Mouse (Mus musculus): ENCODE measurements at regions not wholly inside any gene's neighbourhood (a gene's known extent, or its start where the extent isn't known, plus 50 kb on each side); places are given as distances from the start of the nearest gene placed in this dataset.

DNA sequence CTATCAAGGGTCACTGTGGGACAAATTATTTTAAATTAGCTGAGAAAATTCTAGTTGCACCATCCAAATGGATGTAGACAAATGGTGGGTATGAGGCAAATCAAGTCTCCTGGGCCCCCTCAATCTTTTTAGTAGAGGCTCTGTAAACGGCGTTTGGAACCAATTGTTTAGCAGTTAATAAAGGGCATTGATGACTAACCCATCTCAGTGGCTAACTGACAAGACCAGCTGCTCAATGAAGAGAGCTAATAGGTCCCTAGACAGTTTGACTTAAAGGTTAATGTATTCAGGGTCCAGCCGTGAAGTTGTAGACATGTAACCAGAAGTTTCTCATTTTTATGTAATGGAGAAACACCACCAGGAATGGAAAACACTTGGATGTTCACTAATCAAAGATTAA is 332.6 kb upstream of the Gm21961 start:
- no peak for DNase-seq

DNA sequence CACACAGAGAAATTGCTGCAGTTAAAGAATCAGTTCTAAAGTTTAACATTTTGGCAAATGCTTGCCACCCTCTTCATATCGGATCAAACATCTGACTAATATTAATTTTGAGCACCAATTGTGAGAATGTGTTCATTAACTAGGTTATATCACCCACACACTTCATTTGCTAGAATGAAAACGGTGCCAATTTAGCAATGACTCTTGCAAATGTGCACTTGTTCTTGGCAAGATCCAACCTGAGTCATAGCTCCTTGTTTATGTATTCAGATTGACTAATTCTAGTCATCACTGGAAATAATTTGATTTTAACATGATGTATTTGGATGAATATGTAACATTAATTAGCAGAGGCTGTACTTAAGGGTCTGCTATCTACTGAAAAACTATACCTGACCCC is 327.8 kb upstream of the Gm21961 start:
- DNase-seq = no peak

DNA sequence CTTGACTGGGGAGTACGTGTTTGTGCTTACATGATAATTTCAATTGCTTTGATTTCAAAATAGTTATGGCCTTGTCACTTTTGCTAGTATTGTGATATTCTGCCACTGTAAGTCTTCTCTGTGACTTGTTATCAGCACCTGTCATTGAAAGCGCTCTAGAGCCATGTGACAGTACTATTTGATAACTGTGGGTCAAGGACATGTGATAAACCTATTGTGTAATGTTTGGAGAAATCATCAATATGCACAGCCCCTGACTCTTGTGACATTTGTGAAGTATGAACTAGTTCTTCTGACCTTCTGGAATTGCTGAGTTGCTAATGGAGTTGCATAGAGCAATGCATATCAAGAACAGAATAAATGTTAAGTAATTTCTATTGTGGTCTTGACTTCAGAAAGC is 319.4 kb upstream of the Gm21961 start:
- DNase-seq = no peak

DNA sequence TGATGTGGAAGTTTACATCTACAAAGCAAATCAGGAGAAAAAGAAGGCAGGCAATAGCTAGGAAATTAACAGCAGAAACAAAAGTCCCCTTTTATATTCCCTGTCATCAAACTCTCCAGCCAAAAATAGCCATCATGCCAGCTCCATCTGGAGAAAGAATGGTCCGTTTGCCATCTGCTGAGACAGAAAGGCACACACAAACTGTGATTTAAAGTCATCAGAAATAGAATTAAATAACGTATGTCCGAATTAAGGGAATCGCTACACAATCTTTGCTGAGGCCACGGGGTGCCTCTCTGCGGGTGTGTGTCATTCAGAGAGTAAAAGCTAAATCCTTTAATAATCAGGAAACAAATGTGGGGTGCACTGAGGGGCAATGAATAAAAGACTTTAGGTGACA is 293.4 kb upstream of the Gm21961 start:
- peak; percentile 12 for DNase-seq

- no peak for DNase-seq
These were observed 244.1 kb upstream of the Gm21961 start for GRCm38 (mm10) chr15:65258816-65259215.

GRCm38 (mm10) chr15:65222504-65222903 is 207.8 kb upstream of the Gm21961 start:
- DNase-seq = no peak

- no peak for DNase-seq
These were observed 203.2 kb upstream of the Gm21961 start for GRCm38 (mm10) chr15:65217908-65218307.

GRCm38 (mm10) chr15:65196307-65196706 is 181.6 kb upstream of the Gm21961 start:
- DNase-seq = no peak

DNA sequence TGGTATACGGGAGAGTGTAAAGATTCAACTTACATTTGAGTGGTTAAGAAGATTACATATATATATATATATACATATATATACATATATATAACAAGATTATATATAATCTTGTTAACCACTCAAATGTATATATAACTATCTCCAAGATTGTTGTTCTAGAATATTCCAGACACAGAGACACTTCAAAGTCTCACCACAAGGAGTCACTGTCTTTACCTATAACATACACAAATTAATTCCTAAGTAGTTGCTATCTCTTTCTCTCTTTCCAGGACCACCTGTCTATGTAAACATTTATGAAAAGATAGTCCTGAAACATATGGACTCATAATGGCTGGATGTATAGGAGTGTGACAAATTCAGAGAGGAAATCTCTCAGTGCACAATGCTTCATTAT is 178.9 kb upstream of the Gm21961 start:
- no peak for DNase-seq

All from cerebellum, adult 11-12 months (tissue).